Mouse (Mus musculus): Measurements from ENCODE around the gene Zfp420. TPM values are rescaled to one million over a fixed set of nuclear protein-coding genes. Genes with fewer than 3 reads are reported as not detected.
"Not testable (repeated sequence)": the region's sequence is repeated elsewhere in the genome, so short reads cannot be mapped to it uniquely, and the experiment has no call there.

Gene Zfp420
- polyA plus RNA-seq, 1 experiment from 2014 or later, result 10.3 TPM

- WGBS, result 97% methylated on average over 1 of the region's 1 CpGs
- H3K9me3 ChIP-seq (ENCODE audit: control insufficient read depth, low read length), result no peaks in the 10 kb centered on the region
- no peak for ATAC-seq (ENCODE audit: low FRiP score)
Observed at GRCm38 (mm10) chr7:29836816-29837215, 23.0 kb upstream of the Zfp420 start.

DNA sequence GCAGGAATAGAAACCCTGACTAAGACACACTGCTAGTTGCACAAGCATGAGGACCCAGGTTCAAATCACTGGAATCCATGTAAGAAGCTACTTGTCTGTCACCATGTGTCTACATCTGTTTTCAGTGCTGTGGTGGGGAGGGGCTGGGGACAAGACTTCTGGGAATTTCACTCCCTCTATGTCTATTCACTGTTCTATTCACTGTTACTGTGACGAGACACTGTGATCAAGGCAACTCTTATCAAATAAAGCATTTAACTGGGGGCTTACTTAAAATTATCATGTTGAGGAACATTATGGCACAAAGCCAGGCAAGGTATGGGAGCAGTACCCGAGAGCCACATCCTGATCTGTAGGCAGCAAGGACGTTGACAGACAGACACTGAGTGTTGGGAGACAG is 20.5 kb upstream of the Zfp420 start:
- Histone ChIP-seq H3K4me2 (no peak overlapping the region), H3K4me3 (ENCODE audit: low read depth, low read length) (no peak overlapping the region)
- ATAC-seq (ENCODE audit: low FRiP score), result no peak

More at GRCm38 (mm10) chr7:29836816-29837215, 23.0 kb upstream of the Zfp420 start:
- no peak for DNase-seq (ENCODE audit: low spot score, missing footprints)
- H3K36me3 ChIP-seq (ENCODE audit: control insufficient read depth, insufficient read depth, low read length), result no peaks in the 10 kb centered on the region
- H3K4me2 ChIP-seq, result no peak overlapping the region
- H3K27ac ChIP-seq (ENCODE audit: low read depth, low read length), result no peak overlapping the region
- H3K4me1 ChIP-seq (ENCODE audit: control insufficient read depth, insufficient read depth, low read length), result no peaks in the 10 kb centered on the region
- H3K27me3 ChIP-seq (ENCODE audit: control insufficient read depth, insufficient read depth, low read length), result no peaks in the 10 kb centered on the region
- no peak overlapping the region for H3K4me3 ChIP-seq (ENCODE audit: low read depth, low read length)
- no peak overlapping the region for H3K9ac ChIP-seq (ENCODE audit: low read length)

DNA sequence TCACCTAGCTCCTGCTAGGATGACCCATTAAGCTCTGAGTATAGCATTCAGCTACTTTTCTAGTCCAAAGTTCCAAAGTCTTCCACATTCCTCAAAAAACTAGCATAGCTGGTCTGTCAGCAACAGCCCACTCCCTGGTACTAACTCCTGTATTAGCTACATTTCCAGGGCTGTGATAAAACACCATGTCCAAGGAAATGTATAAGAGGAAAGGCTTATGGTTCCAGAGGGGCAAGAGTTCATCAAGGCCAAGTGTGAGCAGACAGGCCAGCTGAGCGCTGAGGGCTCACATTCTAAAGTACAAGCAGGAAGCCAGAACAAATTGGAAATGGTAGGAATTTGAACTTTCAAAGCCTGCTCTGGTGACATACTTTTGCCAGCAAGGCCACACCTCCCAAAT is 17.7 kb upstream of the Zfp420 start:
- H3K36me3 ChIP-seq (ENCODE audit: control insufficient read depth, insufficient read depth, low read length), result peaks cover 10% of the 10 kb centered on the region; the same call in 1 of the 2 replicates
- H3K4me3 ChIP-seq (ENCODE audit: low read depth, low read length), result no peak overlapping the region
- DNase-seq (ENCODE audit: low spot score, missing footprints) (no peak), ATAC-seq (ENCODE audit: low FRiP score) (no peak)
- 93% methylated on average over 1 of the region's 1 CpGs for WGBS
- H3K4me2 ChIP-seq, result no peak overlapping the region
- no peak overlapping the region for H3K9ac ChIP-seq (ENCODE audit: low read length)
- no peaks in the 10 kb centered on the region for H3K27me3 ChIP-seq (ENCODE audit: control insufficient read depth, insufficient read depth, low read length)
- H3K9me3 ChIP-seq (ENCODE audit: control insufficient read depth, low read length), result no peaks in the 10 kb centered on the region
- no peak overlapping the region for H3K27ac ChIP-seq (ENCODE audit: low read depth, low read length)
- no peaks in the 10 kb centered on the region for H3K4me1 ChIP-seq (ENCODE audit: control insufficient read depth, insufficient read depth, low read length)

More for the DNA sequence above, 20.5 kb upstream of the Zfp420 start:
- Histone ChIP-seq H3K36me3 (ENCODE audit: control insufficient read depth, insufficient read depth, low read length) (peaks cover 3% of the 10 kb centered on the region; the same call in 1 of the 2 replicates), H3K9ac (ENCODE audit: low read length) (no peak overlapping the region), H3K27me3 (ENCODE audit: control insufficient read depth, insufficient read depth, low read length) (no peaks in the 10 kb centered on the region), H3K27ac (ENCODE audit: low read depth, low read length) (no peak overlapping the region), H3K4me1 (ENCODE audit: control insufficient read depth, insufficient read depth, low read length) (no peaks in the 10 kb centered on the region), H3K9me3 (ENCODE audit: control insufficient read depth, low read length) (no peaks in the 10 kb centered on the region)
- 86% methylated on average over 3 of the region's 3 CpGs for WGBS
- no peak for DNase-seq (ENCODE audit: low spot score, missing footprints)

GRCm38 (mm10) chr7:29844616-29845015 is 15.2 kb upstream of the Zfp420 start:
- ATAC-seq (ENCODE audit: low FRiP score), result no peak
- Histone ChIP-seq H3K4me2 (no peak overlapping the region), H3K27me3 (ENCODE audit: control insufficient read depth, insufficient read depth, low read length) (no peaks in the 10 kb centered on the region), H3K4me1 (ENCODE audit: control insufficient read depth, insufficient read depth, low read length) (no peaks in the 10 kb centered on the region), H3K9ac (ENCODE audit: low read length) (no peak overlapping the region), H3K36me3 (ENCODE audit: control insufficient read depth, insufficient read depth, low read length) (peaks cover 10% of the 10 kb centered on the region; the same call in 1 of the 2 replicates), H3K4me3 (ENCODE audit: low read depth, low read length) (no peak overlapping the region), H3K27ac (ENCODE audit: low read depth, low read length) (no peak overlapping the region), H3K9me3 (ENCODE audit: control insufficient read depth, low read length) (no peaks in the 10 kb centered on the region)
- WGBS, result 93% methylated on average over 5 of the region's 5 CpGs
- DNase-seq (ENCODE audit: low spot score, missing footprints), result no peak

GRCm38 (mm10) chr7:29852831-29853218 is 7.0 kb upstream of the Zfp420 start:
- H3K36me3 ChIP-seq (ENCODE audit: control insufficient read depth, insufficient read depth, low read length), result no peaks in the 10 kb centered on the region
- 58% methylated on average over 9 of the region's 9 CpGs for WGBS
- 0 out of 2 replicates have a peak, but pooled peaks cover 5% of the 10 kb centered on the region for H3K4me1 ChIP-seq (ENCODE audit: control insufficient read depth, insufficient read depth, low read length)
- H3K27ac ChIP-seq (ENCODE audit: low read depth, low read length), result no peak overlapping the region
- no peaks in the 10 kb centered on the region for H3K9me3 ChIP-seq (ENCODE audit: control insufficient read depth, low read length)
- peak overlapping the region; percentile 74 for H3K4me2 ChIP-seq
- peak overlapping the region; percentile 57 for H3K4me3 ChIP-seq (ENCODE audit: low read depth, low read length)
- ATAC-seq (ENCODE audit: low FRiP score) (peak; percentile 20; the same call in 1 of the 2 replicates), DNase-seq (ENCODE audit: low spot score, missing footprints) (no peak)
- H3K27me3 ChIP-seq (ENCODE audit: control insufficient read depth, insufficient read depth, low read length), result no peaks in the 10 kb centered on the region
- peak overlapping the region; percentile 78 for H3K9ac ChIP-seq (ENCODE audit: low read length)

DNA sequence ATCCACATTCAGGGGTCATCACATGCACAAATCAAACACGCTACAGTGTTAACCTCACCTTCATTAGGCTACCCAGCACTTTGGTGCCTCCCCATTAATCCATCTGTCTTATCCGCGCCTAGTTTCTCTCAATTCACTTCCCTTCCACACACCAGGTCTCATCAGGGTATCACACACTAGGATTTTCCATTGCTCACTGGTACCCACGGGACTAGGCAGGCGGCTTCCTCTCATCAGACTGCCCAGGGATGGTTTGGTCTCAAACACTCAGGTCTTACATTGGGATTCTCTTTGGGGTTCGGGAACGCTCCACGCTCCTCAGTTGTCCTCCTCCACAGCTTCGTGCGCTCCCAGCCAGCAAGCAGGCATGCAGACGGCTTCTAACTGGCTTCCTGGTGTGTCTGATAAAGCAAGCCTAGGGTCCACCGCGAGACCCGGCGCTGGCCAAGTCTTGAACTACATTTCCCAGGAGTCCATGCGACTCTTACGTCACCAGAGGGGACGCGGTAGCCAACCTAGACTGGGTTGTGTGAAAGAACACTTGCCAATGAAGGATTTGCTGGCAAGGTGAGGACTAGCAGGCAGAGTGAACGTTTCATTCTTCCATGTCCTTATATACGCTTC is 6.4 kb upstream of the Zfp420 start, which contains the start of gene Zfp940:
TSS of gene Zfp940 (minus strand) at position 451 of the 624 bp plus-strand sequence.
- H3K27me3 ChIP-seq (ENCODE audit: control insufficient read depth, insufficient read depth, low read length), result no peaks in the 10 kb centered on the region
- peak within 1 kb of the TSS; percentile 57 for H3K4me3 ChIP-seq (ENCODE audit: low read depth, low read length)
- no peaks in the 10 kb centered on the region for H3K9me3 ChIP-seq (ENCODE audit: control insufficient read depth, low read length)
- H3K4me1 ChIP-seq (ENCODE audit: control insufficient read depth, insufficient read depth, low read length), result 0 out of 2 replicates have a peak, but pooled peaks cover 5% of the 10 kb centered on the region
- WGBS, result 2% methylated on average over 21 of the region's 21 CpGs
- ATAC-seq (ENCODE audit: low FRiP score) (peak; percentile 98), DNase-seq (ENCODE audit: low spot score, missing footprints) (peak; percentile 99)
- H3K4me2 ChIP-seq, result peak within 1 kb of the TSS; percentile 74
- peak within 1 kb of the TSS; percentile 78 for H3K9ac ChIP-seq (ENCODE audit: low read length)
- H3K27ac ChIP-seq (ENCODE audit: low read depth, low read length), result no peak within 1 kb of the TSS
- H3K36me3 ChIP-seq (ENCODE audit: control insufficient read depth, insufficient read depth, low read length), result no peaks in the 10 kb centered on the region

DNA sequence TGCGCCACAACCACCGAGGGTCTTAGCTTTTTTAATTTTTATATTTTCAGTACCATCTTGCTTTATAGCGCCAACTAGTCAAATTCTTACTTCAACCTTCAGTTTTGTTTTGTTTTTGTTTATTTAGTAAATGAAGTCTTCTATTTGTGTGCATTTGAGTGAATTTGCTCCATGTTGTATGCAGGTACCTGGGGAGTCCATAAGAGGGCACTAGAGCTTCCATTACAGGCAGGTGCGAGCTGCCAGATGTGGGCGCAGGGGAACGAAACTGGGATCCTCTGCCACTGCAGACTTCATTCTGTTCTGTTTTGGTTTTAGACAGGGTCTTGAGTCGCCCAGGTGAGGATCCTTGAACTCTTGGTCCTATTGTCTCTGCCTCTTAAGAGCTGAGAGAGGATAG is 1.9 kb downstream of the Zfp420 start:
- Histone ChIP-seq H3K9ac (ENCODE audit: low read length) (no peak overlapping the region), H3K4me2 (no peak overlapping the region), H3K27ac (ENCODE audit: low read depth, low read length) (no peak overlapping the region), H3K9me3 (ENCODE audit: control insufficient read depth, low read length) (no peaks in the 10 kb centered on the region), H3K36me3 (ENCODE audit: control insufficient read depth, insufficient read depth, low read length) (no peaks in the 10 kb centered on the region), H3K4me3 (ENCODE audit: low read depth, low read length) (no peak overlapping the region), H3K27me3 (ENCODE audit: control insufficient read depth, insufficient read depth, low read length) (no peaks in the 10 kb centered on the region), H3K4me1 (ENCODE audit: control insufficient read depth, insufficient read depth, low read length) (peaks cover 6% of the 10 kb centered on the region; the same call in 1 of the 2 replicates)
- 88% methylated on average over 7 of the region's 7 CpGs for WGBS
- ATAC-seq (ENCODE audit: low FRiP score) (no peak), DNase-seq (ENCODE audit: low spot score, missing footprints) (no peak)

DNA sequence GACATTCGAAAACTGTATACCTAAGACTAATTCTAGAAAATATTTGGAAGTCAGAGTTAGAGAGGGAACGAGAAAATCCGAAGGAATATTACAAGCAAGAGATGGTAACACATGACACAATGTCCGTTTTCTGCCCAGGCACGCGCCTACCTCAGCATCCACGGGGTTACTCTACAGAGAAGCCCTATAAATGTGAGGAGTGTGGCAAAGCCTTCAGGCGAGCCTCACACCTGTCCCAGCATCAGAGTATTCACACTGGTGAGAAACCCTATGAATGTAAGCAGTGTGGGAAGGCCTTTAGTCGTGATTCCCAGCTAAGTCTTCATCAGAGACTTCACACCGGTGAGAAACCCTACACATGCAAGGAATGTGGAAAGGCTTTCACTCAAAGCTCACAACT is 14.5 kb downstream of the Zfp420 start:
- H3K27ac ChIP-seq (ENCODE audit: low read depth, low read length), result no peak overlapping the region
- H3K4me2 ChIP-seq, result no peak overlapping the region
- H3K4me1 ChIP-seq (ENCODE audit: control insufficient read depth, insufficient read depth, low read length), result no peaks in the 10 kb centered on the region
- H3K9ac ChIP-seq (ENCODE audit: low read length), result no peak overlapping the region
- 93% methylated on average over 10 of the region's 10 CpGs for WGBS
- no peak overlapping the region for H3K4me3 ChIP-seq (ENCODE audit: low read depth, low read length)
- ATAC-seq (ENCODE audit: low FRiP score), result no peak
- H3K9me3 ChIP-seq (ENCODE audit: control insufficient read depth, low read length), result peaks cover 24% of the 10 kb centered on the region
- H3K36me3 ChIP-seq (ENCODE audit: control insufficient read depth, insufficient read depth, low read length), result peaks cover 22% of the 10 kb centered on the region
- no peak for DNase-seq (ENCODE audit: low spot score, missing footprints)
- no peaks in the 10 kb centered on the region for H3K27me3 ChIP-seq (ENCODE audit: control insufficient read depth, insufficient read depth, low read length)

GRCm38 (mm10) chr7:29877561-29877960 is 17.8 kb downstream of the Zfp420 start:
- H3K4me2 ChIP-seq; H3K4me3 ChIP-seq (ENCODE audit: low read depth, low read length); ATAC-seq (ENCODE audit: low FRiP score); H3K27ac ChIP-seq (ENCODE audit: low read depth, low read length); H3K27me3 ChIP-seq (ENCODE audit: control insufficient read depth, insufficient read depth, low read length); H3K4me1 ChIP-seq (ENCODE audit: control insufficient read depth, insufficient read depth, low read length); DNase-seq (ENCODE audit: low spot score, missing footprints); H3K9ac ChIP-seq (ENCODE audit: low read length): not testable (repeated sequence)
- peaks cover 19% of the 10 kb centered on the region for H3K36me3 ChIP-seq (ENCODE audit: control insufficient read depth, insufficient read depth, low read length)
- whole genome bisulfite sequencing, result 93% methylated on average over 9 of the region's 9 CpGs
- peaks cover 23% of the 10 kb centered on the region for H3K9me3 ChIP-seq (ENCODE audit: control insufficient read depth, low read length)

All from midbrain, embryonic 11.5 days (tissue).